Mouse (Mus musculus): ENCODE results near the gene Il1rn.

DNA sequence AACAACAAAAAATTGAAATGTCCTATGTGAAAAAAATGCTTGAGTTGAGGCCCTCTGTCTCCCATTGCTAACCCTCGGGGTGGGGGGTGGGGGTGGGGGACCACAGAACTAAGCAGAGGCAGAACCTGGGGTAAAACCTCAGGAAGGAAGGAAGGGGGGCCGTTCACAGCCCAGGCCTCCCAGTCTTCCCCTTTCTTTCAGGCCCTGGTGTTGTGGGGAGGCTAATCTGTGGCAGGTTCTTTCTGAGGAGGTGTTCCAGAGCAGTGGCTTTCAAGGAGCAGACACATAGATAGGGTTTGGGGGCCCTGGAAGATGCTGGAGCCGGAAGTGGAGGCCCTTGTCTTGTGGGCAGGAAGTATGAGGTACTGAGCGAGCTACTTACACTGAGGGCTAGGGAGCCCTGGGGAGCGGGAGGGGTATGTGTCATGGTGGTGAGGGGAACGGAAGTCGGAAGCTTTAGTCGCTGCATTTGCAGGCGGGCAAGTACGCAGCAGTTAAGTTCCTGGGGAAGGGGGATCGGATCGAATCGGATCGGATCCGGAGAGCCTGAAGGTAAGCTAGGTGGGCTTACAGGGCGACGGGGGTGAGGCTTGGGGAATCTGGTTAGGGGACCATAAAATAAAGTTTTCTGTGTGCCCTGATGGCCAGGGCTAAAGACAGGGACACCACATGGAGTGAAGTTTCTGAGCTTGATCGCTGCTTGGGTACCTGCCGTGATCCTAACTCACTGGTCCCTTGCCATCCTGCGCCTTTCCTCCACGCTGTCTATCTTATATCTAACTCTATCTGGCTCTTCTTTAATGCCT, 49.7 kb downstream of the Il1rn start:
- TF ChIP-seq CTCF (IDR thresholded peaks at IDR 0.05; ENCODE audit: low read depth, low read length) (no peak; the same call in 1 of the 2 replicates), POLR2A (IDR thresholded peaks at IDR 0.05; ENCODE audit: borderline replicate concordance, low read depth, low read length) (peak; percentile 32; the same call in 1 of the 2 replicates)

Measured in bone marrow macrophage, adult 2 months (primary cell).